Mouse (Mus musculus) C2C12 (cell line): ENCODE measurements at regions not wholly inside any gene's neighbourhood (a gene's known extent, or its start where the extent isn't known, plus 50 kb on each side); places are given as distances from the start of the nearest gene placed in this dataset.

Source experiments
- CTCF ChIP-seq: IDR thresholded peaks from one replicate; pipeline ENCODE4 v1.5.1; 2011; ENCODE audit not compliant: control insufficient read depth, insufficient read depth, insufficient read length
- MYOG ChIP-seq: IDR thresholded peaks from one replicate; pipeline ENCODE4 v1.6.1; 2011; ENCODE audit not compliant: control insufficient read depth, insufficient read length; ENCODE audit errors: extremely low read depth

GRCm38 (mm10) chr4:105328776-105329175, 171.6 kb downstream of the Plpp3 start:
- TF ChIP-seq CTCF (no peak), MYOG (no peak)
